Mouse (Mus musculus): ENCODE data around the gene Tanc1.

DNA sequence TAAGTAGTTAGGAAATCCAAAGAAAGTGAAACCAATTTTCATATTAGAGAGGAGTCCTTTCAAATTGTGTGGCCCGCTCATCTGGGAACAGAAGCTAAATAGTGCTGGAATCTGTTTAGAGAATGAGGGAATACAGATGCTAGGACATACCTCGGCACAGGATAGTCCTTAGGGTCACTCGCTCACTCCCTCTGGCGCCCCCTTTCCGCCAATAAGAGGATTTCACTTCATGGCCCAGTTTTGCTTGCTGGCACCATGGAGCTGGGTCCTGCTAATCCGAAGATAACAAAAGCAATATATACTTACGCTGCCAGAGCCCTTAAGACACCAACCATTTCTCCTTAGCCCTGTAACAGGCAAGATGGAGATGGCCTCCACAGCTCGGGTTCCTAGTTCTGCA, 15.3 kb upstream of the Tanc1 start:
- TF ChIP-seq TAL1 (IDR thresholded peaks at IDR 0.05; ENCODE audit: low read length): no peak
- TF ChIP-seq GATA1 (IDR thresholded peaks at IDR 0.05; ENCODE audit: low read length): no peak
